Mouse (Mus musculus) stomach, postnatal 0 days (tissue): ENCODE results near the gene Nat8f6. TPM values are rescaled to one million over a fixed set of nuclear protein-coding genes. Genes with fewer than 3 reads are reported as not detected.
A peak's percentile ranks its signal among the peaks of the same experiment; 100 is the strongest.
"Not testable (repeated sequence)": the region's sequence is repeated elsewhere in the genome, so short reads cannot be mapped to it uniquely, and the experiment has no call there.

Source experiments
- ATAC-seq: fragments of 200-750 bp; cut with Nextera tagmentation; 2 replicates; pipeline ENCODE4 v1.8.0; 2017; ENCODE audit not compliant: low FRiP score, low TSS enrichment
- DNase-seq: peaks from one replicate; pipeline ENCODE4 v3.0.0-alpha.2; 2016; ENCODE audit warnings: low spot score
- H3K27ac ChIP-seq: fragments of 300-500 bp; sonication (generic); replicated peaks from 2 replicates; pipeline ENCODE4 v1.5.1; 2014; ENCODE audit warnings: mild to moderate bottlenecking, control low read depth
- H3K27me3 ChIP-seq: fragments of 300-500 bp; sonication (generic); 2 replicates; pipeline ENCODE4 v1.6.1; 2014; ENCODE audit warnings: low read length; ENCODE audit not compliant: control insufficient read depth, insufficient read depth
- H3K36me3 ChIP-seq: fragments of 300-500 bp; sonication (generic); 2 replicates; pipeline ENCODE4 v1.6.1; 2014; ENCODE audit warnings: low read length, mixed read lengths; ENCODE audit not compliant: control insufficient read depth, insufficient read depth
- H3K4me1 ChIP-seq: fragments of 300-500 bp; sonication (generic); replicated peaks from 2 replicates; pipeline ENCODE4 v1.6.1; 2014; ENCODE audit warnings: antibody characterized with exemption; ENCODE audit not compliant: control insufficient read depth, insufficient read depth
- H3K4me2 ChIP-seq: fragments of 300-500 bp; sonication (generic); replicated peaks from 2 replicates; pipeline ENCODE4 v1.6.1; 2014; ENCODE audit warnings: low read depth, mild to moderate bottlenecking, control low read depth, moderate library complexity
- H3K4me3 ChIP-seq: fragments of 300-500 bp; sonication (generic); 2 replicates; pipeline ENCODE4 v1.5.1; 2014; ENCODE audit warnings: low read depth, low read length, control low read depth
- H3K9ac ChIP-seq: fragments of 300-500 bp; sonication (generic); 2 replicates; pipeline ENCODE4 v1.6.1; 2014; ENCODE audit warnings: mild to moderate bottlenecking, low read length, control low read depth, mixed read lengths
- H3K9me3 ChIP-seq: fragments of 300-500 bp; sonication (generic); 2 replicates; pipeline ENCODE4 v1.6.1; 2016; ENCODE audit warnings: low read length; ENCODE audit not compliant: control insufficient read depth
- CTCF ChIP-seq: IDR thresholded peaks from 2 replicates; pipeline ENCODE4 v1.5.1; 2016; ENCODE audit warnings: antibody characterized with exemption, low read depth, mild to moderate bottlenecking, moderate library complexity
- EP300 ChIP-seq: optimal IDR thresholded peaks from 2 replicates; pipeline ENCODE3; 2016; ENCODE audit warnings: antibody characterized with exemption
- WGBS: fragments of 180-500 bp; shearing (Covaris S2); extraction: QIAGEN DNeasy Blood & Tissue Kit; methylation state at CpG from one replicate; pipeline ENCODE4 v1.1.7; 2014; 5-methylcytosine and 5-hydroxymethylcytosine counted together
- polyA plus RNA-seq: library from polyadenylated mRNA; unstranded; fragments of >200 nt; fragmentation: Nextera tagmentation; extraction: Ambion mirVana; gene quantifications from 2 replicates; pipeline ENCODE4 v1.2.1, GENCODE M21; 2015

Gene Nat8f6
- polyA plus RNA-seq, 1 experiment from 2014 or later, result not detected

- DNase-seq, result no peak
- no peak overlapping the region for H3K4me3 ChIP-seq
- H3K9ac ChIP-seq, result no peak overlapping the region
- no peaks in the 10 kb centered on the region for H3K9me3 ChIP-seq
- no peaks in the 10 kb centered on the region for H3K4me1 ChIP-seq
- no peaks in the 10 kb centered on the region for H3K27me3 ChIP-seq
- ATAC-seq, result no peak
- no peak for TF ChIP-seq CTCF
- no peak for TF ChIP-seq EP300
- WGBS, result 72% methylated on average over 8 of the region's 8 CpGs
- H3K36me3 ChIP-seq, result no peaks in the 10 kb centered on the region
- no peak overlapping the region for H3K27ac ChIP-seq
- H3K4me2 ChIP-seq, result no peak overlapping the region
These were observed 17.9 kb upstream of the Nat8f6 start for GRCm38 (mm10) chr6:85838674-85839073.

GRCm38 (mm10) chr6:85837307-85837706 lies 16.6 kb upstream of the Nat8f6 start:
- not testable (repeated sequence) for H3K27me3 ChIP-seq, H3K36me3 ChIP-seq, H3K9ac ChIP-seq, H3K4me1 ChIP-seq, H3K4me3 ChIP-seq, H3K9me3 ChIP-seq, H3K27ac ChIP-seq
- WGBS, result 10% methylated on average over 5 of the region's 12 CpGs
- TF ChIP-seq CTCF, result peak; percentile 61
- peak overlapping the region; percentile 29; the same call in 1 of the 2 replicates for H3K4me2 ChIP-seq
- peak; percentile 72 for DNase-seq
- peak; percentile 85 for ATAC-seq

- peak; percentile 58 for TF ChIP-seq CTCF
- not testable (repeated sequence) for H3K27me3 ChIP-seq, H3K4me3 ChIP-seq, H3K9me3 ChIP-seq, H3K4me2 ChIP-seq, H3K9ac ChIP-seq, ATAC-seq, H3K27ac ChIP-seq, H3K4me1 ChIP-seq, H3K36me3 ChIP-seq
- peak; percentile 69 for DNase-seq
- WGBS, result 14% methylated on average over 7 of the region's 9 CpGs
These were observed 16.1 kb upstream of the Nat8f6 start for GRCm38 (mm10) chr6:85836827-85837226.

GRCm38 (mm10) chr6:85836098-85836497 lies 15.3 kb upstream of the Nat8f6 start:
- not testable (repeated sequence) for H3K9ac ChIP-seq, H3K9me3 ChIP-seq, H3K4me1 ChIP-seq, H3K27ac ChIP-seq, ATAC-seq, H3K27me3 ChIP-seq, H3K36me3 ChIP-seq, H3K4me2 ChIP-seq, DNase-seq, H3K4me3 ChIP-seq
- 64% methylated on average over 5 of the region's 5 CpGs for WGBS

- not testable (repeated sequence) for ATAC-seq, H3K27me3 ChIP-seq, H3K9me3 ChIP-seq, H3K27ac ChIP-seq, H3K9ac ChIP-seq, H3K4me1 ChIP-seq, H3K4me3 ChIP-seq, DNase-seq, H3K36me3 ChIP-seq, H3K4me2 ChIP-seq
- 56% methylated on average over 1 of the region's 2 CpGs for WGBS
These were observed 14.3 kb upstream of the Nat8f6 start for GRCm38 (mm10) chr6:85835104-85835503.

GRCm38 (mm10) chr6:85834504-85835100 lies 13.8 kb upstream of the Nat8f6 start:
- not testable (repeated sequence) for ATAC-seq, H3K27ac ChIP-seq

More at GRCm38 (mm10) chr6:85834504-85835100, 13.8 kb upstream of the Nat8f6 start:
- not testable (repeated sequence) for H3K27me3 ChIP-seq, H3K4me3 ChIP-seq, H3K4me1 ChIP-seq, H3K9ac ChIP-seq, H3K36me3 ChIP-seq, H3K4me2 ChIP-seq, DNase-seq, H3K9me3 ChIP-seq
